Mouse (Mus musculus) CH12.LX (cell line): Measurements from ENCODE around the gene Tubd1.

Experiments
- CTCF ChIP-seq, 2 experiments: IDR thresholded peaks in 1 of 2; conservative IDR thresholded peaks in 1 of 2; 2 replicates each; pipeline ENCODE4 v1.5.1; 2011 to 2012; ENCODE audit warnings: low read depth in 2 of 2, low read length in 2 of 2, improper control_type of control experiment in 1 of 2, inconsistent platforms in 1 of 2, mild to moderate bottlenecking in 1 of 2, moderate library complexity in 1 of 2
- E2F4 ChIP-seq: IDR thresholded peaks from 2 replicates; pipeline ENCODE4 v1.6.1; 2011; ENCODE audit warnings: low read depth, low read length, improper control_type of control experiment; ENCODE audit not compliant: insufficient replicate concordance
- ELF1 ChIP-seq: IDR thresholded peaks from 2 replicates; pipeline ENCODE4 v1.6.1; 2014; ENCODE audit warnings: low read depth, mild to moderate bottlenecking, inconsistent platforms, low read length, improper control_type of control experiment
- ETS1 ChIP-seq: conservative IDR thresholded peaks from 2 replicates; pipeline ENCODE4 v1.6.1; 2012; ENCODE audit warnings: low read depth, mild to moderate bottlenecking, inconsistent platforms, low read length, improper control_type of control experiment, moderate library complexity
- HCFC1 ChIP-seq: IDR thresholded peaks from 2 replicates; pipeline ENCODE4 v1.6.1; 2012; ENCODE audit warnings: low read depth, mild to moderate bottlenecking, inconsistent platforms, low read length, improper control_type of control experiment
- KAT2A ChIP-seq: IDR thresholded peaks from 2 replicates; pipeline ENCODE4 v1.6.1; 2012; ENCODE audit warnings: low read length, improper control_type of control experiment, inconsistent platforms; ENCODE audit not compliant: insufficient replicate concordance
- MAX ChIP-seq: IDR thresholded peaks from 2 replicates; pipeline ENCODE4 v1.6.1; 2011; ENCODE audit warnings: low read length, improper control_type of control experiment
- POLR2A ChIP-seq: IDR thresholded peaks from 2 replicates; pipeline ENCODE4 v1.6.1; 2011; ENCODE audit warnings: low read depth, mild to moderate bottlenecking, improper control_type of control experiment, low read length
- RAD21 ChIP-seq: IDR thresholded peaks from 2 replicates; pipeline ENCODE4 v1.6.1; 2011; ENCODE audit warnings: low read depth, mild to moderate bottlenecking, low read length, improper control_type of control experiment, moderate library complexity
- RCOR1 ChIP-seq: conservative IDR thresholded peaks from 2 replicates; pipeline ENCODE4 v1.6.1; 2012; ENCODE audit warnings: low read depth, mild to moderate bottlenecking, inconsistent platforms, low read length, improper control_type of control experiment
- SMC3 ChIP-seq: IDR thresholded peaks from 2 replicates; pipeline ENCODE4 v1.6.1; 2011; ENCODE audit warnings: low read depth, low read length, improper control_type of control experiment
- UBTF ChIP-seq: IDR thresholded peaks from 2 replicates; pipeline ENCODE4 v1.6.1; 2012; ENCODE audit warnings: low read depth, mild to moderate bottlenecking, inconsistent platforms, low read length, improper control_type of control experiment, moderate library complexity

DNA sequence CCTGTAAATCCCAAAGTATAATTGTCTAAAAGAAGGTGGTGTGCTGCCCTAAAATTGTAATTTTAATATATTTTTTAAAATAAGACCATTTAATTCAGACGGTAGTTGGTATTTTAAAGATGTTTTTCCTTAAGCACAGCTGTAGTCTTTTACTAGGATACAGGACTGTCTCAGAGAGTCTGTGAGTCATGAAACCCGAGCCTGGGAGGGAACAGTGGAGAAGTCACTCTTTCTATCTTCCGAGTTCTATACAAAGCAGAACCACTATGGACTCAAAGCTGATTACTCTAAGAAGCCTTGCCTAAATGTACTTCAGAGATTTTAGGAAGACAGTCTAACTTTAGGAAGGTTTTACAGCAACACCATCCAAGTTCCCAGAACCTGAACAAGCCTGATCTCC is 57.3 kb downstream of the Tubd1 start:
- TF ChIP-seq CTCF (conservative IDR thresholded peaks at IDR 0.05 in 1 of 2, IDR thresholded peaks at IDR 0.05 in 1 of 2; ENCODE audit: low read depth in 2 of 2, low read length in 2 of 2) (no peak), KAT2A (no peak), MAX (no peak), ELF1 (no peak), HCFC1 (no peak), POLR2A (no peak), UBTF (no peak), ETS1 (no peak), SMC3 (no peak), E2F4 (no peak), RAD21 (no peak), RCOR1 (no peak)
